Mouse (Mus musculus) liver, embryonic 11.5 days (tissue): Measurements from ENCODE around the gene Tcstv3. TPM values are rescaled to one million over a fixed set of nuclear protein-coding genes. Genes with fewer than 3 reads are reported as not detected.

ENCODE experiments used
- ATAC-seq: fragments of 200-750 bp; cut with Nextera tagmentation; replicated peaks from 2 replicates; pipeline ENCODE4 v1.8.0; 2017; ENCODE audit warnings: moderate number of reproducible peaks, mild to moderate bottlenecking, moderate TSS enrichment, moderate library complexity; ENCODE audit not compliant: low FRiP score
- DNase-seq: peaks from one replicate; pipeline ENCODE4 v3.0.0-alpha.2; 2017; ENCODE audit warnings: low spot score
- H3K27ac ChIP-seq: fragments of 300-500 bp; sonication (generic); 2 replicates; pipeline ENCODE4 v1.5.1; 2014; ENCODE audit warnings: mild to moderate bottlenecking, low read depth, low read length, control low read depth
- H3K27me3 ChIP-seq: fragments of 300-500 bp; sonication (generic); replicated peaks from 2 replicates; pipeline ENCODE4 v1.6.1; 2014; ENCODE audit warnings: low read length, mixed read lengths; ENCODE audit not compliant: control insufficient read depth, insufficient read depth
- H3K36me3 ChIP-seq: fragments of 300-500 bp; sonication (generic); 2 replicates; pipeline ENCODE4 v1.6.1; 2014; ENCODE audit warnings: mild to moderate bottlenecking, low read length, moderate library complexity, mixed read lengths; ENCODE audit not compliant: control insufficient read depth, insufficient read depth
- H3K4me1 ChIP-seq: fragments of 300-500 bp; sonication (generic); replicated peaks from 2 replicates; pipeline ENCODE4 v1.6.1; 2014; ENCODE audit warnings: low read length, mixed read lengths; ENCODE audit not compliant: control insufficient read depth, insufficient read depth
- H3K4me2 ChIP-seq: fragments of 300-500 bp; sonication (generic); 2 replicates; pipeline ENCODE4 v1.6.1; 2014; ENCODE audit warnings: mild to moderate bottlenecking, control low read depth, moderate library complexity
- H3K4me3 ChIP-seq: fragments of 300-500 bp; sonication (generic); 2 replicates; pipeline ENCODE4 v1.5.1; 2014; ENCODE audit warnings: low read depth, low read length, control low read depth
- H3K9ac ChIP-seq: fragments of 300-500 bp; sonication (generic); 2 replicates; pipeline ENCODE4 v1.6.1; 2014; ENCODE audit warnings: low read depth, low read length, control low read depth
- H3K9me3 ChIP-seq: fragments of 300-500 bp; sonication (generic); 2 replicates; pipeline ENCODE4 v1.6.1; 2016; ENCODE audit warnings: low read length, inconsistent platforms, mixed read lengths; ENCODE audit not compliant: control insufficient read depth
- WGBS: fragments of 180-500 bp; shearing (Covaris S2); extraction: QIAGEN DNeasy Blood & Tissue Kit; methylation state at CpG from one replicate; pipeline ENCODE4 v1.1.7; 2014; 5-methylcytosine and 5-hydroxymethylcytosine counted together
- polyA plus RNA-seq: library from polyadenylated mRNA; unstranded; fragments of >200 nt; fragmentation: Nextera tagmentation; extraction: Ambion mirVana; gene quantifications from 2 replicates; pipeline ENCODE4 v1.2.1, GENCODE M21; 2014

Gene Tcstv3
- polyA plus RNA-seq, 1 experiment from 2014 or later: not detected

DNA sequence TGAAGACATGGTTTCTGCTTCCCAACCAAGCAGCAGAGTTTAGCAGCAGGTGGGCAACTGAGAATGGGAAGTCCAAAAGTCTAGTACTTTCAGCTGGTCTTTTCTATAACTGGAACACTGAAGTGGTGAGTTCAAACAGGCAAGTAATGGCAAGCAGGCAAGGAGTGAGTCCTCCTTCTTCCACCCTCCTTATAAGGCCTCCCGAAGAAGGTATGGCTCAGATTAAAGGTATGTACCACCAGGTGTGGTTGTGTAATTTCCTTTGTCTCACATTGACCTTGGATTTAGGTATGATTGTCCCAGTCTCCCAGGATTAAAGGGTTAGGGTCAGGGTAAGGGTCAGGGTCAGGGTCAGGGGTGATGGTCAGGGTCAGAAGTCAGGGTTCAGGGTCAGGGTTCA, 4.0 kb downstream of the Tcstv3 start:
- H3K36me3 ChIP-seq: no peaks in the 10 kb centered on the region
- DNase-seq: no peak
- no peaks in the 10 kb centered on the region for H3K27me3 ChIP-seq
- H3K9me3 ChIP-seq: no peaks in the 10 kb centered on the region
- no peak for ATAC-seq
- no peak overlapping the region for H3K27ac ChIP-seq
- H3K4me3 ChIP-seq: no peak overlapping the region
- H3K4me1 ChIP-seq: no peaks in the 10 kb centered on the region
- WGBS: 95% methylated on average over 1 of the region's 1 CpGs
- H3K4me2 ChIP-seq: no peak overlapping the region
- H3K9ac ChIP-seq: no peak overlapping the region

Other genes starting within 250 kb of the Tcstv3 start
- gene Gm20767, start 176.6 kb upstream of the Tcstv3 start, polyA plus RNA-seq: not detected in 2 replicates
- not detected in 2 replicates for gene Gm21818, start 144.4 kb upstream of the Tcstv3 start, polyA plus RNA-seq
- not detected in 2 replicates for gene Gm21762, start 100.9 kb upstream of the Tcstv3 start, polyA plus RNA-seq
- not detected in 2 replicates for gene Gm21731, start 77.8 kb upstream of the Tcstv3 start, polyA plus RNA-seq
- not detected in 2 replicates for gene AF067061, start 53.8 kb upstream of the Tcstv3 start, polyA plus RNA-seq
- gene BC147527, start 16.5 kb upstream of the Tcstv3 start, polyA plus RNA-seq: 0.22 and 0.40 TPM in 2 replicates